Mouse (Mus musculus): ENCODE results near the gene Polh. TPM values are rescaled to one million over a fixed set of nuclear protein-coding genes. Genes with fewer than 3 reads are reported as not detected.

The Polh gene
- total and polyA plus RNA-seq, 3 experiments: 22.2 to 30.8 TPM; not detected in 1

GRCm38 (mm10) chr17:46127814-46128493 is 74.5 kb downstream of the Polh start:
- H3K36me3 ChIP-seq (ENCODE audit: control insufficient read depth in 1 of 2, insufficient read depth in 2 of 2, low read length in 2 of 2): peaks cover 0 to 6% of the 10 kb centered on the region in 2 experiments; a peak in 3 of 4 replicates
- no peak overlapping the region for H3K4me3 ChIP-seq (ENCODE audit: control insufficient read depth in 1 of 2, insufficient read depth in 1 of 2, low read depth in 2 of 2, low read length in 2 of 2)
- H3K4me1 ChIP-seq (ENCODE audit: control insufficient read depth in 1 of 2, insufficient read depth in 2 of 2, low read length in 2 of 2): peaks cover 2 to 10% of the 10 kb centered on the region in 2 experiments; a peak in 3 of 4 replicates
- no peak overlapping the region for H3K9ac ChIP-seq (ENCODE audit: control insufficient read depth, low read depth, low read length, poor library complexity, severe bottlenecking)
- H3K27me3 ChIP-seq (ENCODE audit: control insufficient read depth in 1 of 2, insufficient read depth in 2 of 2, low read length in 2 of 2): no peaks in the 10 kb centered on the region
- TF ChIP-seq TCF12 (IDR thresholded peaks at IDR 0.05; ENCODE audit: low read depth, low read length) (no peak), MAZ (IDR thresholded peaks at IDR 0.05; ENCODE audit: low read depth, low read length) (no peak), GATA1 (IDR thresholded peaks at IDR 0.05; ENCODE audit: low read depth, low read length) (no peak), HCFC1 (IDR thresholded peaks at IDR 0.05; ENCODE audit: low read depth, low read length) (no peak), TAL1 (IDR thresholded peaks at IDR 0.05; ENCODE audit: low read length) (no peak), E2F4 (IDR thresholded peaks at IDR 0.05; ENCODE audit: borderline replicate concordance, low read depth, low read length) (no peak), MEF2A (IDR thresholded peaks at IDR 0.05; ENCODE audit: extremely low read depth, insufficient replicate concordance, low read depth, low read length, poor library complexity, severe bottlenecking) (no peak), MYC (IDR thresholded peaks at IDR 0.05; ENCODE audit: low read depth, low read length) (no peak), USF2 (IDR thresholded peaks at IDR 0.05; ENCODE audit: borderline replicate concordance in 1 of 2, insufficient read depth in 1 of 2, low read depth in 1 of 2, low read length in 2 of 2) (no peak), SMC3 (IDR thresholded peaks at IDR 0.05; ENCODE audit: low read depth, low read length) (no peak)
- H3K9me3 ChIP-seq (replicated peaks; ENCODE audit: insufficient read depth, low read length): no peaks in the 10 kb centered on the region
- no peak for DNase-seq (ENCODE audit: low read depth, low spot score)
- no peaks in the 10 kb centered on the region for H3K79me2 ChIP-seq (ENCODE audit: control insufficient read depth, insufficient read depth, low read length, poor library complexity)
- H3K27ac ChIP-seq (ENCODE audit: control insufficient read depth, low read depth, low read length): no peak overlapping the region

- Histone ChIP-seq H3K9ac (ENCODE audit: control insufficient read depth, low read depth, low read length, poor library complexity, severe bottlenecking) (no peak overlapping the region), H3K4me3 (ENCODE audit: control insufficient read depth in 1 of 2, insufficient read depth in 1 of 2, low read depth in 2 of 2, low read length in 2 of 2) (no peak overlapping the region), H3K27me3 (ENCODE audit: control insufficient read depth in 1 of 2, insufficient read depth in 2 of 2, low read length in 2 of 2) (no peaks in the 10 kb centered on the region), H3K4me1 (ENCODE audit: control insufficient read depth in 1 of 2, insufficient read depth in 2 of 2, low read length in 2 of 2) (no peaks in the 10 kb centered on the region), H3K79me2 (ENCODE audit: control insufficient read depth, insufficient read depth, low read length, poor library complexity) (no peaks in the 10 kb centered on the region), H3K27ac (ENCODE audit: control insufficient read depth, low read depth, low read length) (no peak overlapping the region), H3K36me3 (ENCODE audit: control insufficient read depth in 1 of 2, insufficient read depth in 2 of 2, low read length in 2 of 2) (peaks cover 0 to 2% of the 10 kb centered on the region in 2 experiments; a peak in 2 of 4 replicates), H3K9me3 (replicated peaks; ENCODE audit: insufficient read depth, low read length) (no peaks in the 10 kb centered on the region)
- TF ChIP-seq EP300 (IDR thresholded peaks at IDR 0.05; ENCODE audit: low read depth in 1 of 2, low read length in 2 of 2): no peak
- no peak for TF ChIP-seq CHD1 (IDR thresholded peaks at IDR 0.05; ENCODE audit: low read depth, low read length)
- TF ChIP-seq ELF1 (IDR thresholded peaks at IDR 0.05; ENCODE audit: low read depth, low read length): no peak
- no peak for TF ChIP-seq ZNF384 (IDR thresholded peaks at IDR 0.05; ENCODE audit: low read depth, low read length)
- TF ChIP-seq JUND (IDR thresholded peaks at IDR 0.05; ENCODE audit: low read depth, low read length): no peak
- no peak for TF ChIP-seq SIN3A (IDR thresholded peaks at IDR 0.05; ENCODE audit: low read length)
- TF ChIP-seq KAT2A (conservative IDR thresholded peaks at IDR 0.05; ENCODE audit: low read depth, low read length): no peak
- TF ChIP-seq NRF1 (IDR thresholded peaks at IDR 0.05; ENCODE audit: insufficient read depth, low read depth, low read length, poor library complexity, severe bottlenecking): no peak
- DNase-seq (ENCODE audit: low read depth, low spot score): no peak
These were observed 75.8 kb downstream of the Polh start for GRCm38 (mm10) chr17:46126608-46127007.
